Mouse (Mus musculus) bone marrow macrophage, adult 2 months (primary cell): ENCODE data around the gene Zfp142. TPM values are rescaled to one million over a fixed set of nuclear protein-coding genes. Genes with fewer than 3 reads are reported as not detected.

ENCODE experiments used
- H3K27ac ChIP-seq: 2 replicates; pipeline ENCODE4 v1.5.1; 2012; ENCODE audit warnings: low read depth, low read length; ENCODE audit not compliant: insufficient read depth
- H3K4me1 ChIP-seq: 2 replicates; pipeline ENCODE4 v1.6.1; 2012; ENCODE audit warnings: low read length; ENCODE audit not compliant: control insufficient read depth, insufficient read depth
- H3K4me3 ChIP-seq: 2 replicates; pipeline ENCODE4 v1.5.1; 2012; ENCODE audit warnings: mild to moderate bottlenecking, low read length, moderate library complexity; ENCODE audit not compliant: insufficient read depth
- CTCF ChIP-seq: IDR thresholded peaks from 2 replicates; pipeline ENCODE4 v1.5.1; 2012; ENCODE audit warnings: low read depth, mild to moderate bottlenecking, low read length, moderate library complexity
- POLR2A ChIP-seq: IDR thresholded peaks from 2 replicates; pipeline ENCODE4 v1.6.1; 2012; ENCODE audit warnings: mild to moderate bottlenecking, low read depth, low read length, borderline replicate concordance
- polyA plus RNA-seq: library from polyadenylated mRNA; stranded (reverse); fragments of >200 nt; gene quantifications from 2 replicates; pipeline ENCODE4 v1.2.4, GENCODE M21; 2012; ENCODE audit not compliant: missing spikeins, insufficient read depth, insufficient read length

Zfp142 gene
- polyA plus RNA-seq, 1 experiment: 8.7 TPM

DNA sequence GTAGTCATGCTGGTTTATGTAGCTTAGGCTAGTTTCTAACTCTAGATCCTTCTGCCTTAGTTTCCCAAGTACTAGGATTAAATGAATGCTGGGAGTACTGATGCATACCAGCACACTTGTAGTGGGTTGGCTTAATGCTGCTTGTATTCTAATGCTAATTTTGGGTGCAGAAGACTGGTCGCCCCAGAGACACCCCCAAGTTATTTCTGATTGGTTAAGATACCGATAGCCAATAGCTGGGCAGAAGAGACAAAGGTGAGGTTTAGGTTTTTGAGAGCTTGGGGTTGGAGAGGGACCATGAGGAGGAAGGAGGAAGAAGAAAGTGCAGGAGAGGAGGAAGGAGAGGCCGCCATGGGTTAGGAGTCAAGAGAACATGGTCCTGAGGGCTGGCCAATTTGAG is 5.4 kb downstream of the Zfp142 start:
- no peak overlapping the region for H3K4me3 ChIP-seq
- 0 out of 2 replicates have a peak, but pooled peaks cover 2% of the 10 kb centered on the region for H3K4me1 ChIP-seq
- no peak overlapping the region for H3K27ac ChIP-seq
- no peak for TF ChIP-seq CTCF
- TF ChIP-seq POLR2A: no peak

DNA sequence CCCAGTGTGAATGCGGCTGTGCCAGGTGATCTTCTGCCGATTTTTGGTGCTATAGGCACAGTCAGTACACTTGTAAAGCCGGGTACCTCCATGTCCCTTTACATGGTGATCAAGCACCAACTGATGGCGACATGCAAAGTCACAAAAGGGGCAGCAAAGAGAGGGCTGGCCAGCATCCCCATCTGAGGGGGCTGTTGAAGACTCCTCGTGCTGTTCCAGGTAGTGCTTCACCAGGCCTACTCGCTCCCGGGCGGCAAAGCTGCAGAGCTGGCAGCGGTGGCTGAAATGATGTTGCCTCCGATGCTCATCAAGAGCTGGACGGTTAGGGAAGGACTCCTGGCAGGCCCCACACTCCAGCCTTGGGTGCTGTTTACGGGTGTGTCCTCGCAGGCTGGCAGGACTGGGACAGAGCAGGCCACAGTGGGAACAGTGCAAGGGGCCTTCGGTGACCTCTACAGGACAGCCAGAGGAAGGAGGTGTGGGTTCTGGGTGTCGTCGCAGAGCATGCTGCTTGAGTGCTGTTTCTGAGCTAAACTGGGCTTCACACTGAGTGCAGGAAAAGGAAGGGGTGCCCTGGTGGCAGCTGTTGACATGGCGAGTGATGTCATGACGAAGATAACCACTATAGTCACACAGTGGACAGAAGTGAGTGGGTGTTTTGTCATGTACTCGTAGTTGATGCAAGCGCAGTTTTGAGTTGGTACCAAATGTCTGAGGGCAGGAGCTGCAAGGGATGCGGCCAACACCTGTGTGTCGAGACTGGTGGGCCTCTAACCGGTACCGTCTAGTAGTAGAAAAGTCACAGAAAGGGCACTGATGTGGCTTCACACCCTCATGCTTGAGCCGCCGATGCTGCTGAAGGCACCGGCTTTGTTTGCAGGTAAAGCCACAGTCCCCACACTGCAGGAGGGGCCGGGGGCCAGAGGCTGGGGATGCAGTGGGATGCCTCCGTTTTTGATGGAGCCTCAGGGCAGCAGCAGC is 18.0 kb downstream of the Zfp142 start:
- no peak for TF ChIP-seq CTCF
- TF ChIP-seq POLR2A: no peak
- Histone ChIP-seq H3K4me3 (no peak overlapping the region), H3K27ac (no peak overlapping the region), H3K4me1 (no peaks in the 10 kb centered on the region)

DNA sequence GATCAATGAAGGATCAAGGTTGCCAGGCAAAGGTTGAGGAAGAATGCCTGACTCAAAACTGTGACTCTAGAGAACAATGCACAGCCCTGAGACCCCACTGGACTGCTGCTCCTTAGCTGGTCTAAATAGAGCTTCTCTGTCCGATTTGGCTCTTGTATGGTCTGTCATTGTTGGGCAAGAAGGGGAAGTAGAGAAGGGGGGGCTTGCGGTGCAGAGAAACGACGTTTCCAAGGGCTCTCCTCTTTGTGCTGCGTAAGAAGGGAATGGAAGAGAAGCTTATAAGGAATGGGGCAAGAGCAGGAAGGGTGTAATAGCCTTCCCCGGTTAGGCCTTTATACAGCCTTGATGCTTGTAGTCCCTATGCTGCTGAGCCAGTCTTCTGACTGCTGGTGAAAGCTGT is 22.2 kb downstream of the Zfp142 start:
- no peaks in the 10 kb centered on the region for H3K4me1 ChIP-seq
- no peak overlapping the region for H3K4me3 ChIP-seq
- no peak overlapping the region for H3K27ac ChIP-seq
- TF ChIP-seq CTCF (no peak), POLR2A (no peak)

DNA sequence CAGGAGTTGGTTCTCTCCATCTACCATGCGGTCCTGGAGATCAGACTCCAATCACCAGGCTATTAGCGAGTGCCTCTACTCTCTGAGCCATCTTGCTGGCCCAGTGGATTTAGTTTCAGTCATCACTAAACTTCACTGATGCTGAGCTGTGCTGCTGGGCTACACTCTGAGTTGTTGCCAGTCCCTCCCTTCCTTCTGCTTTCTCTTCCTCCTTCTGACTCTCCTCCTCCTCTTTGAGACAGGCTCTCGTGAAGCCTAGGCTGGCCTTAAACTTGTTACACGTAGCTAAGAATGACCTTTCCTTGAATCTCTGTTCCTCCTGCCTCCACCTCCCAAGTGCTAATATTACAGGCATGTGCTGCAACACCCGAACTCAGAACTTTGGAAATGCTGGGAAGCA is 29.0 kb downstream of the Zfp142 start:
- Histone ChIP-seq H3K4me3 (no peak overlapping the region), H3K27ac (no peak overlapping the region), H3K4me1 (no peaks in the 10 kb centered on the region)
- TF ChIP-seq CTCF (no peak), POLR2A (no peak)

- Histone ChIP-seq H3K4me3 (no peak within 1 kb of the TSS), H3K4me1 (no peaks in the 10 kb centered on the region), H3K27ac (no peak within 1 kb of the TSS)
- no peak for TF ChIP-seq CTCF
- no peak for TF ChIP-seq POLR2A
Observed at GRCm38 (mm10) chr1:74544184-74544583, 43.9 kb downstream of the Zfp142 start, which contains the start of gene Usp37. TSS of gene Usp37 (minus strand) at chr1:74544284.

DNA sequence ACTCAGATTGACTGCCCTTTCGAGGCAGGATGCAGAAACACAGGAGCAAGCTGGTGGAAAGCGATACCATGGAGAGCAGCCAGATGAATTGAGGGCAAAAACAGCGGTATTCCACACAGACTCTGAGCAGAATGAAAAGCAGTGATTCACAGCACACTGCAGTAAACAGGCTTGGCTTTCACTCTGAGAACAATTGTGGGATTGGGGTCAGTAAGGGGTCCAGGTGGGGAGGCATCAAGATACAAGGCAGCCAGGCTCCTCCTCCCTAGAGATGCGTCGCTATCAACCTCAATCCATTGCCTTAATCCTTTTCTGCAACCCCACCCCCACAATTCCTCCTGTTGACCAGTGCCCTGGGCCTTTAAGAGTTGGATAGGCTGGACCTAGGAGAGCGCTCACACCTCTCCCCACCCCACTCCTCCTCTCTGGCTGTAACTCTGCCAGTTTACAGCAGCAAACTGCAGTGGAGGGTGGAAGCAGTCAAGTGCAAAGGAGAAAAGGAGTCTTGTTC is 45.5 kb downstream of the Zfp142 start, which contains the start of gene Plcd4:
Gene Plcd4 (plus strand): TSS at position 438 of the 511 bp plus-strand sequence.
- TF ChIP-seq POLR2A (no peak), CTCF (no peak)
- Histone ChIP-seq H3K4me1 (no peaks in the 10 kb centered on the region), H3K4me3 (no peak within 1 kb of the TSS), H3K27ac (no peak within 1 kb of the TSS)

DNA sequence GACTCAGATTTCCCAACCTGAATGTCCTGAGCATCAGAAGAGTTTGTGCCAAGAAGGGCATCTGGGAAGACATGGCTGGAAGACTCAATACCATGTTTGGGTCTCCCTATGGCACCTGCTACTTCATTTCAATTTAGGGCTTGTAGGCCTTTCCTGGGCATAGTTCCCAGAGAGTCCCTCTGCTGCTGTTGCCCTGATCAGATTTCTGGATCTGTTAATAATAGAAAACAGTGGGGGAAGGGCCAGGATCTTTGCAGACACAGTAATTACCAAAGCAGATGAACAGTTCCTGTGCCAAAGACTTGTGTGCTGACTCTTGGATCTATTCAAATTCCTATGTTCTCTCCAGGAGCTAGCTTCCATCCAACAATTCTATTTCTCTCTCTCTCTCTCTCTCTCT is 49.4 kb downstream of the Zfp142 start:
- TF ChIP-seq POLR2A (no peak), CTCF (no peak)
- H3K4me1 ChIP-seq: no peaks in the 10 kb centered on the region
- H3K4me3 ChIP-seq: no peak overlapping the region
- no peak overlapping the region for H3K27ac ChIP-seq

DNA sequence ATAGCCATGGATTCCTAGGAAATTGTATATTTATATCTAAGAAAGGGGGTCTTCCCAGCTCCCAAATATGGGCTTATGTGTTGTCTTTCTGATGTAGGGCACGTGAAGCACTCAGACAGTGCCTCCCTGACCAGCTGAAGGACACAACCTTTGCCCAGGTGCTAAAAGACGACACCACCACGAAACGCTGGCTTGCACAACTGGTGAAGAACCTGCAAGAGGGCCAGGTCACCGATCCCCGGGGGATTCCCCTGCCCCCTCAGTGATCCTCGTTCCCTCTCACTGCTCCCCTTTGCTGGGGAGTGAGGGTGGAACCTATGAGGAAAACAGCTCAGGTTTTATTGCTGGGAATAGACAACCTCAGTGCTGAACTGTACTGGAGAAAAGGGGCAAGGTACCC is 59.5 kb downstream of the Zfp142 start:
- no peak for TF ChIP-seq CTCF
- H3K4me3 ChIP-seq: no peak overlapping the region
- H3K27ac ChIP-seq: no peak overlapping the region
- no peaks in the 10 kb centered on the region for H3K4me1 ChIP-seq

GRCm38 (mm10) chr1:74524746-74525145 is 63.3 kb downstream of the Zfp142 start:
- Histone ChIP-seq H3K27ac (no peak overlapping the region), H3K4me1 (0 out of 2 replicates have a peak, but pooled peaks cover 2% of the 10 kb centered on the region), H3K4me3 (no peak overlapping the region)
- TF ChIP-seq POLR2A (no peak), CTCF (no peak)

DNA sequence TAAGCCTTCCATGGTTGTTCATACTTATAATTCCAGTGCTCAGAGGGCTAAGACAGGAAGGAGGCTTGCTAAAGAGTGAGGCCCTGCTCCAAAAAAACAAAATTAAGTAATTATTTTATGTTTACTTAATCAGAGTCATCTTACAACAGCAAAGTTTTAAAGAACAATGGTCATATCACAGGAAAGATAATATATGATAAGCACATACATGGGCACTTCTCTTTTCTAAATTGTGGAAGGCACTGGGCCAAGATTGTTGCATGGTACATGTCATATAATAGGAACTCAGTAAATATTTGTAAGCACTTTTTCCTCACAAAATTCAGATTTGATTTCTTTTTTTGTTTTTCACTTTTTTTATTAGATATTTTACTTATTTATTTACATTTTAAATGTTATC is 68.2 kb downstream of the Zfp142 start:
- no peak overlapping the region for H3K4me3 ChIP-seq
- no peak overlapping the region for H3K27ac ChIP-seq
- 0 out of 2 replicates have a peak, but pooled peaks cover 2% of the 10 kb centered on the region for H3K4me1 ChIP-seq
- TF ChIP-seq POLR2A (no peak), CTCF (no peak)

Other genes with a start within 250 kb of the Zfp142 start
- gene Catip, start 226.1 kb downstream of the Zfp142 start, polyA plus RNA-seq: 0.60 and 0.76 TPM in 2 replicates
- gene Slc11a1, start 213.1 kb downstream of the Zfp142 start, polyA plus RNA-seq: 539 and 588 TPM in 2 replicates
- 119 and 123 TPM in 2 replicates for gene Ctdsp1, start 196.7 kb downstream of the Zfp142 start, polyA plus RNA-seq
- not detected in 2 replicates for gene Vil1, start 178.9 kb downstream of the Zfp142 start, polyA plus RNA-seq
- gene Cnot9, start 82.2 kb downstream of the Zfp142 start, polyA plus RNA-seq: 27.2 and 30.0 TPM in 2 replicates
- not detected in 2 replicates for gene Plcd4, start 45.4 kb downstream of the Zfp142 start, polyA plus RNA-seq
- gene Usp37, start 44.0 kb downstream of the Zfp142 start, polyA plus RNA-seq: 8.8 and 9.0 TPM in 2 replicates
- gene Bcs1l, start within 50 bp of the Zfp142 start, polyA plus RNA-seq: 9.8 and 10.3 TPM in 2 replicates
- gene Rnf25, start 13.2 kb upstream of the Zfp142 start, polyA plus RNA-seq: 39.0 and 51.0 TPM in 2 replicates
- 2.8 and 3.0 TPM in 2 replicates for gene Stk36, start 13.2 kb upstream of the Zfp142 start, polyA plus RNA-seq
- gene Ttll4, start 73.5 kb upstream of the Zfp142 start, polyA plus RNA-seq: 15.3 and 22.1 TPM in 2 replicates
- gene Cyp27a1, start 125.3 kb upstream of the Zfp142 start, polyA plus RNA-seq: 165 and 189 TPM in 2 replicates
- not detected in 2 replicates for gene Prkag3, start 161.0 kb upstream of the Zfp142 start, polyA plus RNA-seq
- 0.62 and 1.0 TPM in 2 replicates for gene Wnt6, start 183.6 kb upstream of the Zfp142 start, polyA plus RNA-seq
- not detected in 2 replicates for gene Wnt10a, start 203.3 kb upstream of the Zfp142 start, polyA plus RNA-seq